Mouse (Mus musculus) lung, embryonic 14.5 days (tissue): ENCODE results near the gene Tbc1d22a. TPM values are rescaled to one million over a fixed set of nuclear protein-coding genes. Genes with fewer than 3 reads are reported as not detected.

Source experiments
- ATAC-seq: fragments of 200-750 bp; cut with Nextera tagmentation; 2 replicates; pipeline ENCODE4 v1.8.0; 2017; ENCODE audit warnings: mild to moderate bottlenecking, moderate TSS enrichment, moderate library complexity; ENCODE audit not compliant: insufficient read depth
- DNase-seq: peaks from one replicate; pipeline ENCODE4 v3.0.0-alpha.2; 2015
- H3K27ac ChIP-seq: fragments of 300-500 bp; sonication (generic); 2 replicates; pipeline ENCODE4 v1.5.1; 2014; ENCODE audit warnings: low read depth, mild to moderate bottlenecking, moderate library complexity
- H3K27me3 ChIP-seq: fragments of 300-500 bp; sonication (generic); 2 replicates; pipeline ENCODE4 v1.6.1; 2014; ENCODE audit warnings: low read length, control low read depth; ENCODE audit not compliant: insufficient read depth
- H3K36me3 ChIP-seq: fragments of 300-500 bp; sonication (generic); 2 replicates; pipeline ENCODE4 v1.6.1; 2014; ENCODE audit warnings: control low read depth; ENCODE audit not compliant: insufficient read depth
- H3K4me1 ChIP-seq: fragments of 300-500 bp; sonication (generic); 2 replicates; pipeline ENCODE4 v1.6.1; 2014; ENCODE audit warnings: antibody characterized with exemption, control low read depth; ENCODE audit not compliant: insufficient read depth
- H3K4me2 ChIP-seq: fragments of 300-500 bp; sonication (generic); 2 replicates; pipeline ENCODE4 v1.6.1; 2014; ENCODE audit warnings: mild to moderate bottlenecking
- H3K4me3 ChIP-seq: fragments of 300-500 bp; sonication (generic); 2 replicates; pipeline ENCODE4 v1.5.1; 2014; ENCODE audit warnings: low read depth, low read length
- H3K9ac ChIP-seq: fragments of 300-500 bp; sonication (generic); 2 replicates; pipeline ENCODE4 v1.6.1; 2014
- H3K9me3 ChIP-seq: fragments of 300-500 bp; sonication (generic); 2 replicates; pipeline ENCODE4 v1.6.1; 2016; ENCODE audit warnings: low read depth, low read length, control low read depth
- CTCF ChIP-seq: IDR thresholded peaks from 2 replicates; pipeline ENCODE4 v1.5.1; 2016; ENCODE audit warnings: antibody characterized with exemption, low read depth
- WGBS: fragments of 180-500 bp; shearing (Covaris S2); extraction: QIAGEN DNeasy Blood & Tissue Kit; methylation state at CpG from one replicate; pipeline ENCODE4 v1.1.7; 2014; 5-methylcytosine and 5-hydroxymethylcytosine counted together
- polyA plus RNA-seq: library from polyadenylated mRNA; unstranded; fragments of >200 nt; fragmentation: Nextera tagmentation; extraction: Ambion mirVana; gene quantifications from 2 replicates; pipeline ENCODE4 v1.2.1, GENCODE M21; 2014

Tbc1d22a gene
- polyA plus RNA-seq, 1 experiment from 2014 or later: 10.6 TPM

DNA sequence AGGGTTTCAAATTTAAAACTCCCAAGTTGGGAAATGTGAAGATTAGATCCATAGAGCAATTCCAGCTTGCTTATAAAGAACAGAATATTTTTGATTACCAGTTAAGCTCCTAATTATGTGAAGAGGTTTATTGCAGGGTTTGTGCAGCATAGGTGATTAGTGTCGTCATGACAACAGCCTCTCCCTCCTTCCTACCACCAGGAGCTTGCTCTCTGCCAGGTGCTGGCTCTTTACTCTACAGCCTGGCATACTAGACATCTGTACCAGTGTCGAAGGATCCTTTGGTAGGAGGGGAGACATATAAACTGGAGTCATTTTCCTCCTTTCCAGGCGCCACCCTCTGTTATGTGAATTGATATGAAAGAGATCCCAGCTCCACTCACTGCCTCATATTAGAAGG lies 132.3 kb downstream of the Tbc1d22a start:
- ATAC-seq (no peak), DNase-seq (no peak)
- Histone ChIP-seq H3K27ac (no peak overlapping the region), H3K4me3 (no peak overlapping the region), H3K9me3 (no peaks in the 10 kb centered on the region), H3K9ac (no peak overlapping the region), H3K36me3 (no peaks in the 10 kb centered on the region), H3K27me3 (no peaks in the 10 kb centered on the region), H3K4me2 (no peak overlapping the region), H3K4me1 (no peaks in the 10 kb centered on the region)
- TF ChIP-seq CTCF: no peak
- 81% methylated on average over 3 of the region's 3 CpGs for WGBS

DNA sequence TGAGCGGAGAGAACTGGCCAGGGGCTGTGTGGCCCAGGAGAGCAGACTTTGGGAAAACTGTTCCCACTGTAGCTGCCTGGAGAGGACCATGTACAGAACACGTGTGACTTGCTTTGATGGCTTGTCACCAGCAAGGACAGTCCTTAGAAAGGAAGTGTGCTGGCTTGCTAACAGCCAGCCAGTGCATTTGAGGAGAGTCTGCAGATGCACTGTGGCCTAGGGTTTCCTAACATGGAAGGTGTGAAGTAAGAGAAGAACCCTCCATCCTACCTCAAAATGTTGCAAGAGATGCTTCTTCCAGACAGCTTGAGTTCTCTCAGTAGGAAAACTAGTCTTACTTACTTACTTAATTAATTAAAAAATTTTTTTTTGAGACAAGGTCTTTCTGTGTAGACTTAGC lies 140.7 kb downstream of the Tbc1d22a start:
- H3K9me3 ChIP-seq: no peaks in the 10 kb centered on the region
- 78% methylated on average over 2 of the region's 2 CpGs for WGBS
- DNase-seq (no peak), ATAC-seq (no peak)
- H3K36me3 ChIP-seq: no peaks in the 10 kb centered on the region
- H3K4me2 ChIP-seq: no peak overlapping the region
- no peak for TF ChIP-seq CTCF
- H3K27ac ChIP-seq: no peak overlapping the region
- no peaks in the 10 kb centered on the region for H3K4me1 ChIP-seq
- no peaks in the 10 kb centered on the region for H3K27me3 ChIP-seq
- H3K4me3 ChIP-seq: no peak overlapping the region
- H3K9ac ChIP-seq: no peak overlapping the region

DNA sequence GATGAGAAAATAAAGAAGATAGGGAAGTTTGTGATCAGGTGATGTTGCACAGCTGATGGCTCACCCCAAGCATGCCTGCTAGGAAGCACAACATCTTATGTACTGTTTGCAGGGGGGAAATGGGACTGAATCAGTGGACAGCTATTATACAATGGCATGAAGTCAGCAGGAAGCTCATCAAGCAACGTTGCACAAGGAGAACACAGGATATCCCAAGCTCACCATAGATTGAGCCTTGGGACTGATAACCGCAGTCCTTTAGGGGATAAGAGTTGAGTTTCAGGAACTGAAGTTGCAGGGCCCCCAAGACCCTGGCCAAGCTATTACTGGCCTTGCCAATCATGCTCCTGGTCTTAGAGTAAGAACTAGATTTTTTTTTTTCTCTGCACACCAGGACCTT lies 141.6 kb downstream of the Tbc1d22a start:
- TF ChIP-seq CTCF: no peak
- Histone ChIP-seq H3K27ac (no peak overlapping the region), H3K4me3 (no peak overlapping the region), H3K4me2 (no peak overlapping the region), H3K36me3 (no peaks in the 10 kb centered on the region), H3K9me3 (no peaks in the 10 kb centered on the region), H3K4me1 (no peaks in the 10 kb centered on the region), H3K9ac (no peak overlapping the region), H3K27me3 (no peaks in the 10 kb centered on the region)
- DNase-seq (no peak), ATAC-seq (no peak)
- WGBS: 69% methylated on average over 2 of the region's 2 CpGs

DNA sequence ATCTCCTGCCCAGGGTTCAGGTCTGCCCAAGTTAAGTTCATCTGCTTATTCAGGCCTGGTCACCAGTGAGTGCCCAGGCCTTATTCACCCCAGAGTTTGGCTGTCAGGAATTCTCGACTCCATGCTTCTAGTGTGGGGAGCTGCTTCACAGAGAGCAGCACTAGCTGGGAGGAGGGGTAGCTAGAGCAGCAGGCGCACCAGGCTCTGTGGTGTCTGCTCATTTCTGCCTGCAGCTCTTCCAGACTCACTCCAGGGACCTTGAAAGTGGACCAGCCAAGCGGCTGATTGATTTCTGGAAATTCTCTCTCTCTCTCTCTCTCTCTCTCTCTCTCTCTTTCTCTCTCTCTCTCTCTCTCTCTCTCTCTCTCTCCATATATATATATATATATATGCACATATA lies 146.1 kb downstream of the Tbc1d22a start:
- DNase-seq: no peak
- Histone ChIP-seq H3K4me3 (no peak overlapping the region), H3K9me3 (no peaks in the 10 kb centered on the region), H3K27ac (no peak overlapping the region), H3K4me1 (no peaks in the 10 kb centered on the region), H3K27me3 (no peaks in the 10 kb centered on the region), H3K4me2 (no peak overlapping the region), H3K36me3 (no peaks in the 10 kb centered on the region), H3K9ac (no peak overlapping the region)
- no peak for TF ChIP-seq CTCF
- no peak for ATAC-seq
- WGBS: 71% methylated on average over 3 of the region's 3 CpGs

DNA sequence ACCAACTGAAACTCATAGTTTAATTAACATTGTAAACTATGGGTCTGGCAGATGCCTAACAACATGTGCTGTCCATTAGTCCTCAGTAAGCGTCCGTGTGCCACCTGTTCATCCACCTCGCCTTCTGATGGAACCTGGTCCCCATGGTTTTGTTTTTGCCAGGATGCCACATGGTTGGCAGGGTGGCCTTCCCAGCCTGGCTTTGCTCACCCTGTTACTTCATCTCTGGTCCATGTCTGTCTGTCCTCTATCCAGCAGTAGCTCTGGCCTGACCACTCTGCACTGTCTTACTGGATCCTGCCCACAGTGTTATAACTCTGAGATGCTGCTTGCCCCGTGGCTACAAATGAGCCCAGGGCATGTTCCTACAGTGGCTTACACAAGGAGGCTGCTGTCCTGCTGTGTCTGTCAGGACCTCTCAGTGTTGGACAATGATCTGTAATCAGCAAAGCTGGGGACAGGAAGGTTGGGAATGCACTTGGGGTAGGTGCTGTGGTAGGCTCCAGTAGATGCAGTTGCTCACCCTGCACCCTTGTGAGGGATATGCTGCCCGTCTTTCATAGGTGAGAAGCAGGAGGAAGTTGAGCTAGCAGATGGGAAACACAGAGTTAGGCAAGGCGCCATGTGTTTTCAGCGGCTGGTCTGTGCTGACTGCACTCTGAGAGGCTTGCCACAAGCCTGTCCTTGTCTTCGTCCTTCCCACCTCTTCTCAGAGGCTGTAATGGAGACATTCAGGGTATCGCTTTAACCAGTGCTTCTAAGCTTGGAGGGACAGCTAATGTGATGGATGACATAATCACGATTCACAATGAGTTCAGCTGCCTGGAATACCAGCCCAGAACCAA lies 148.3 kb downstream of the Tbc1d22a start:
- H3K27me3 ChIP-seq: no peaks in the 10 kb centered on the region
- 0 out of 2 replicates have a peak, but pooled peaks cover 5% of the 10 kb centered on the region for H3K4me1 ChIP-seq
- H3K36me3 ChIP-seq: no peaks in the 10 kb centered on the region
- DNase-seq (no peak), ATAC-seq (no peak)
- no peaks in the 10 kb centered on the region for H3K9me3 ChIP-seq
- no peak overlapping the region for H3K9ac ChIP-seq
- no peak overlapping the region for H3K4me3 ChIP-seq
- H3K27ac ChIP-seq: no peak overlapping the region
- no peak overlapping the region for H3K4me2 ChIP-seq
- WGBS: 74% methylated on average over 10 of the region's 10 CpGs
- no peak for TF ChIP-seq CTCF

DNA sequence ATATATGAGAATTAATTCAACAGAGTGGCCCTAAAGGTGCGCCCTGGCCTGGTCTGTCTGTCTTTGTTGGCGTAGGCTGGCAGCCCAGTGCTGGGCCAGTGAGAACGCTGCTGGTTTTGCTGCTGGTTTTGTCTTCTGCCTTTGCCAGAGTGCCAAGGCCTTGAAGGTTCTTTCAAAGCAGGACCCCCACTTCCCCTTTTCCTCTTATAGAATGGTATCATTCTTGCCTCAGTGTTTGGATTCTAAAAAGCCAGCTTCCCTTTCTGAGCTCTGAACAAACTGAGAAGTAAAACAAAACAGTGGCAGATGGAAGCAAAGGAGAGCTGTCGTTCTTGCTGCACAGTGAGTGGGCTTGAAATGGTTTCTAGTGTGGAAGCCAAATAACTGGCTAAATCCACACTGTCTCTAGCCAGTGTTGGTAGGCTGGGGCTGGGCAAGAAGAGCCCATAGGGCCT lies 149.6 kb downstream of the Tbc1d22a start:
- TF ChIP-seq CTCF: no peak
- Histone ChIP-seq H3K27me3 (no peaks in the 10 kb centered on the region), H3K4me1 (0 out of 2 replicates have a peak, but pooled peaks cover 5% of the 10 kb centered on the region), H3K27ac (no peak overlapping the region), H3K9me3 (no peaks in the 10 kb centered on the region), H3K9ac (no peak overlapping the region), H3K36me3 (no peaks in the 10 kb centered on the region), H3K4me2 (no peak overlapping the region), H3K4me3 (no peak overlapping the region)
- 80% methylated on average over 4 of the region's 4 CpGs for WGBS
- ATAC-seq (no peak), DNase-seq (no peak)

DNA sequence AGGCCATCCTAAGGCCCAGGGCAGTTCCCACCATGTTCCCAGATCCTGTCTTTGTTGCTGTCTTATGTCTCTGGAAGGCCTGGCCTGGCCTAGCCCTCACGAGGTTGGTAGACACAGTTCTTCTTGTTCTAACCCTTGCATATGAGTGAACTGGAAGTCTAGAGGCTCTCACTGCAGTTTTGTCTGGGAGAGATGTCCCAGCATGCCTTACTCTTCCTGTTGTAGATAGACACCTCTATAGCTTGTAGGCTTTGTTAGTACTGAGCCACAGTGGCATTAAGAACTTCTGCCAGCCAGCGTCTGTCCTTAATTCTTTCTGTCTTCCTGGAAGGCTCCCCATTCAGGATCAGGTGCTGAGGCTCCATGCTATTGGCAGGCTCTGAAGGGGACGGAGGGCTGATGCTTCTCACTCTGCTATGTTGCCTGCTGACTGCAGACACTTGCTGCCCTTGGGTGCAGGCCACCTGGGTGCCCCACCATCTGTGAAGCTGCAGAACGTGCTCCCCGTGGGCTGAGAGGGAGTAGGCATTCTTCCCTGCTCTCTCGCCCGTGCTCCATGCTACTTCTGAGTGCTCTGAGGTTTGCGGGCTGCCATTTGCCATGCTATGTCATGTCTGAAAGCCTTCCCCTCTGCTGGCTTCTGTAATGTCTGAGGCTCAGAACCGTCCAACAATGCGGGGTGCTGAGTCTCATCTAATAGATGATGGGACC lies 150.8 kb downstream of the Tbc1d22a start:
- Histone ChIP-seq H3K4me1 (0 out of 2 replicates have a peak, but pooled peaks cover 5% of the 10 kb centered on the region), H3K36me3 (no peaks in the 10 kb centered on the region), H3K9me3 (no peaks in the 10 kb centered on the region), H3K4me2 (no peak overlapping the region), H3K4me3 (no peak overlapping the region), H3K9ac (no peak overlapping the region), H3K27me3 (no peaks in the 10 kb centered on the region), H3K27ac (no peak overlapping the region)
- 92% methylated on average over 10 of the region's 10 CpGs for WGBS
- TF ChIP-seq CTCF: no peak
- DNase-seq: no peak
- no peak for ATAC-seq
